Mouse (Mus musculus) forebrain, embryonic 11.5 days (tissue): ENCODE results near the gene Ppm1n. TPM values are rescaled to one million over a fixed set of nuclear protein-coding genes. Genes with fewer than 3 reads are reported as not detected.

Source experiments
- ATAC-seq: fragments of 200-750 bp; cut with Nextera tagmentation; replicated peaks from 2 replicates; pipeline ENCODE4 v1.8.0; 2017; ENCODE audit warnings: moderate TSS enrichment; ENCODE audit not compliant: low FRiP score
- DNase-seq: peaks from one replicate; pipeline ENCODE4 v3.0.0-alpha.2; 2017; ENCODE audit warnings: low spot score
- H3K27ac ChIP-seq: fragments of 300-500 bp; sonication (generic); 2 replicates; pipeline ENCODE4 v1.5.1; 2014; ENCODE audit warnings: low read depth, low read length
- H3K27me3 ChIP-seq: fragments of 300-500 bp; sonication (generic); 2 replicates; pipeline ENCODE4 v1.6.1; 2014; ENCODE audit warnings: mild to moderate bottlenecking, low read length, mixed read lengths; ENCODE audit not compliant: control insufficient read depth, insufficient read depth
- H3K36me3 ChIP-seq: fragments of 300-500 bp; sonication (generic); 2 replicates; pipeline ENCODE4 v1.6.1; 2014; ENCODE audit warnings: mild to moderate bottlenecking, low read length, moderate library complexity, mixed read lengths; ENCODE audit not compliant: control insufficient read depth, insufficient read depth
- H3K4me1 ChIP-seq: fragments of 300-500 bp; sonication (generic); replicated peaks from 2 replicates; pipeline ENCODE4 v1.6.1; 2014; ENCODE audit warnings: low read length, mixed read lengths; ENCODE audit not compliant: control insufficient read depth, insufficient read depth
- H3K4me2 ChIP-seq: fragments of 300-500 bp; sonication (generic); 2 replicates; pipeline ENCODE4 v1.6.1; 2014; ENCODE audit warnings: low read depth, mild to moderate bottlenecking, low read length, moderate library complexity, mixed read lengths; ENCODE audit not compliant: severe bottlenecking
- H3K4me3 ChIP-seq: fragments of 300-500 bp; sonication (generic); 2 replicates; pipeline ENCODE4 v1.5.1; 2014; ENCODE audit warnings: low read depth, low read length
- H3K9ac ChIP-seq: fragments of 300-500 bp; sonication (generic); 2 replicates; pipeline ENCODE4 v1.6.1; 2014; ENCODE audit warnings: low read length
- H3K9me3 ChIP-seq: fragments of 300-500 bp; sonication (generic); 2 replicates; pipeline ENCODE4 v1.6.1; 2016; ENCODE audit warnings: low read length, mixed read lengths; ENCODE audit not compliant: control insufficient read depth
- whole genome bisulfite sequencing: fragments of 180-500 bp; shearing (Covaris S2); extraction: QIAGEN DNeasy Blood & Tissue Kit; methylation state at CpG from one replicate; pipeline ENCODE4 v1.1.7; 2014; 5-methylcytosine and 5-hydroxymethylcytosine counted together
- polyA plus RNA-seq: library from polyadenylated mRNA; unstranded; fragments of >200 nt; fragmentation: Nextera tagmentation; extraction: Ambion mirVana; gene quantifications from 2 replicates; pipeline ENCODE4 v1.2.1, GENCODE M21; 2014

The Ppm1n gene
- polyA plus RNA-seq, 1 experiment from 2014 or later = 0.44 TPM

- Histone ChIP-seq H3K4me1 (no peaks in the 10 kb centered on the region), H3K27ac (no peak overlapping the region), H3K9me3 (no peaks in the 10 kb centered on the region), H3K4me2 (no peak overlapping the region), H3K27me3 (no peaks in the 10 kb centered on the region), H3K9ac (no peak overlapping the region), H3K4me3 (no peak overlapping the region), H3K36me3 (no peaks in the 10 kb centered on the region; the same call in 1 of the 2 replicates)
- 74% methylated on average over 5 of the region's 5 CpGs for WGBS
- DNase-seq (no peak), ATAC-seq (no peak)
Measured at GRCm38 (mm10) chr7:19253437-19253836, 26.4 kb downstream of the Ppm1n start.

GRCm38 (mm10) chr7:19252078-19252477 is 27.8 kb downstream of the Ppm1n start:
- no peak overlapping the region for H3K27ac ChIP-seq
- ATAC-seq = no peak
- no peaks in the 10 kb centered on the region for H3K4me1 ChIP-seq
- 85% methylated on average over 4 of the region's 4 CpGs for WGBS
- H3K9ac ChIP-seq = no peak overlapping the region
- H3K4me2 ChIP-seq = no peak overlapping the region
- H3K36me3 ChIP-seq = no peaks in the 10 kb centered on the region; the same call in 1 of the 2 replicates
- H3K27me3 ChIP-seq = no peaks in the 10 kb centered on the region
- no peaks in the 10 kb centered on the region for H3K9me3 ChIP-seq
- no peak overlapping the region for H3K4me3 ChIP-seq
- DNase-seq = no peak

- ATAC-seq (no peak), DNase-seq (no peak)
- H3K36me3 ChIP-seq = peaks cover 6% of the 10 kb centered on the region
- H3K4me1 ChIP-seq = no peaks in the 10 kb centered on the region
- H3K4me3 ChIP-seq = no peak overlapping the region
- H3K27ac ChIP-seq = no peak overlapping the region
- H3K4me2 ChIP-seq = no peak overlapping the region
- H3K9me3 ChIP-seq = no peaks in the 10 kb centered on the region
- WGBS = 93% methylated on average over 2 of the region's 2 CpGs
- no peak overlapping the region for H3K9ac ChIP-seq
- no peaks in the 10 kb centered on the region for H3K27me3 ChIP-seq
Measured at GRCm38 (mm10) chr7:19247511-19247910, 32.4 kb downstream of the Ppm1n start.

- peaks cover 6% of the 10 kb centered on the region for H3K36me3 ChIP-seq
- 92% methylated on average over 1 of the region's 1 CpGs for WGBS
- H3K4me3 ChIP-seq = no peak overlapping the region
- no peaks in the 10 kb centered on the region for H3K4me1 ChIP-seq
- no peaks in the 10 kb centered on the region for H3K27me3 ChIP-seq
- no peak for DNase-seq
- no peak overlapping the region for H3K27ac ChIP-seq
- ATAC-seq = no peak
- H3K9ac ChIP-seq = no peak overlapping the region
- no peak overlapping the region for H3K4me2 ChIP-seq
- H3K9me3 ChIP-seq = no peaks in the 10 kb centered on the region
Measured at GRCm38 (mm10) chr7:19246855-19247254, 33.0 kb downstream of the Ppm1n start.

GRCm38 (mm10) chr7:19245083-19245482 is 34.8 kb downstream of the Ppm1n start:
- DNase-seq (no peak), ATAC-seq (no peak)
- Histone ChIP-seq H3K36me3 (peaks cover 6% of the 10 kb centered on the region), H3K4me2 (no peak overlapping the region), H3K27ac (no peak overlapping the region), H3K9ac (no peak overlapping the region), H3K4me1 (no peaks in the 10 kb centered on the region), H3K4me3 (no peak overlapping the region), H3K27me3 (no peaks in the 10 kb centered on the region), H3K9me3 (no peaks in the 10 kb centered on the region)
- WGBS = 99% methylated on average over 3 of the region's 3 CpGs

- no peak for ATAC-seq
- Histone ChIP-seq H3K4me2 (no peak overlapping the region), H3K27ac (no peak overlapping the region), H3K27me3 (no peaks in the 10 kb centered on the region), H3K4me3 (no peak overlapping the region), H3K9ac (no peak overlapping the region), H3K4me1 (no peaks in the 10 kb centered on the region; the same call in 1 of the 2 replicates), H3K9me3 (no peaks in the 10 kb centered on the region), H3K36me3 (peaks cover 6% of the 10 kb centered on the region)
- DNase-seq = no peak
- WGBS = 88% methylated on average over 5 of the region's 5 CpGs
Measured at GRCm38 (mm10) chr7:19243858-19244257, 36.0 kb downstream of the Ppm1n start.

GRCm38 (mm10) chr7:19242005-19242404 is 37.9 kb downstream of the Ppm1n start:
- Histone ChIP-seq H3K9ac (no peak overlapping the region), H3K4me3 (no peak overlapping the region), H3K4me1 (no peaks in the 10 kb centered on the region; the same call in 1 of the 2 replicates), H3K27ac (no peak overlapping the region), H3K27me3 (no peaks in the 10 kb centered on the region), H3K36me3 (peaks cover 6% of the 10 kb centered on the region), H3K9me3 (no peaks in the 10 kb centered on the region), H3K4me2 (no peak overlapping the region)
- no peak for ATAC-seq
- DNase-seq = no peak
- 97% methylated on average over 1 of the region's 1 CpGs for WGBS

GRCm38 (mm10) chr7:19240905-19241463 is 38.9 kb downstream of the Ppm1n start:
- Histone ChIP-seq H3K9ac (no peak overlapping the region), H3K27me3 (no peaks in the 10 kb centered on the region), H3K4me2 (no peak overlapping the region), H3K27ac (no peak overlapping the region), H3K36me3 (peaks cover 6% of the 10 kb centered on the region), H3K9me3 (no peaks in the 10 kb centered on the region), H3K4me1 (no peaks in the 10 kb centered on the region; the same call in 1 of the 2 replicates), H3K4me3 (no peak overlapping the region)
- ATAC-seq (no peak), DNase-seq (no peak)
- 89% methylated on average over 8 of the region's 8 CpGs for WGBS

GRCm38 (mm10) chr7:19239986-19240385 is 39.9 kb downstream of the Ppm1n start:
- H3K4me1 ChIP-seq = no peaks in the 10 kb centered on the region; the same call in 1 of the 2 replicates
- no peak overlapping the region for H3K4me2 ChIP-seq
- no peak overlapping the region for H3K27ac ChIP-seq
- H3K27me3 ChIP-seq = no peaks in the 10 kb centered on the region
- no peak overlapping the region for H3K9ac ChIP-seq
- H3K36me3 ChIP-seq = peaks cover under 1% of the 10 kb centered on the region
- ATAC-seq = no peak
- no peaks in the 10 kb centered on the region for H3K9me3 ChIP-seq
- H3K4me3 ChIP-seq = no peak overlapping the region
- WGBS = 76% methylated on average over 3 of the region's 4 CpGs
- DNase-seq = no peak
